Mouse (Mus musculus) embryonic fibroblast, embryonic 13.5 days (primary cell): ENCODE data around the gene Tmem136.

ENCODE experiments used
- CTCF ChIP-seq: IDR thresholded peaks from 2 replicates; pipeline ENCODE4 v1.5.1; 2011; ENCODE audit warnings: mild to moderate bottlenecking, control low read depth, low read length, moderate library complexity, borderline replicate concordance; ENCODE audit not compliant: insufficient read depth
- POLR2A ChIP-seq: IDR thresholded peaks from 2 replicates; pipeline ENCODE4 v1.6.1; 2011; ENCODE audit warnings: low read depth, mild to moderate bottlenecking, control low read depth, low read length, moderate library complexity

- TF ChIP-seq CTCF (no peak), POLR2A (no peak)
Measured at GRCm38 (mm10) chr9:43144206-43144810, 27.9 kb upstream of the Tmem136 start.
